Mouse (Mus musculus): ENCODE measurements around the gene Itpripl2. TPM values are rescaled to one million over a fixed set of nuclear protein-coding genes. Genes with fewer than 3 reads are reported as not detected.
A peak's percentile ranks its signal among the peaks of the same experiment; 100 is the strongest.

Itpripl2 gene
- total and polyA plus RNA-seq, 3 experiments, result 7.9 to 23.3 (median 19.0) TPM

- peaks cover 5% of the 10 kb centered on the region for H3K4me1 ChIP-seq (ENCODE audit: control insufficient read depth, insufficient read depth, low read length)
- DNase-seq, result peak in 1 of 2 experiments; percentile 21
- 54% methylated on average over 4 of the region's 4 CpGs for WGBS
- H3K9ac ChIP-seq (ENCODE audit: low read depth, low read length), result no peak overlapping the region
- H3K27ac ChIP-seq, result peak overlapping the region; percentile 38
- H3K36me3 ChIP-seq (ENCODE audit: control insufficient read depth, insufficient read depth, low read length), result no peaks in the 10 kb centered on the region
- no peaks in the 10 kb centered on the region for H3K79me2 ChIP-seq (replicated peaks; ENCODE audit: control insufficient read depth, insufficient read depth, low read length)
- H3K4me3 ChIP-seq, result no peak overlapping the region
- intact Hi-C loops (cut with DNase I), result no loop called here
- TF ChIP-seq POLR2A (IDR thresholded peaks at IDR 0.05; ENCODE audit: insufficient read depth, low read depth, low read length) (no peak), CTCF (IDR thresholded peaks at IDR 0.05) (no peak), EP300 (IDR thresholded peaks at IDR 0.05; ENCODE audit: insufficient read depth, low read depth, low read length) (no peak)
- no peaks in the 10 kb centered on the region; the same call in 1 of the 2 replicates for H3K27me3 ChIP-seq (ENCODE audit: control insufficient read depth, insufficient read depth, low read length)
Observed at GRCm38 (mm10) chr7:118503844-118504243, 12.1 kb upstream of the Itpripl2 start.

DNA sequence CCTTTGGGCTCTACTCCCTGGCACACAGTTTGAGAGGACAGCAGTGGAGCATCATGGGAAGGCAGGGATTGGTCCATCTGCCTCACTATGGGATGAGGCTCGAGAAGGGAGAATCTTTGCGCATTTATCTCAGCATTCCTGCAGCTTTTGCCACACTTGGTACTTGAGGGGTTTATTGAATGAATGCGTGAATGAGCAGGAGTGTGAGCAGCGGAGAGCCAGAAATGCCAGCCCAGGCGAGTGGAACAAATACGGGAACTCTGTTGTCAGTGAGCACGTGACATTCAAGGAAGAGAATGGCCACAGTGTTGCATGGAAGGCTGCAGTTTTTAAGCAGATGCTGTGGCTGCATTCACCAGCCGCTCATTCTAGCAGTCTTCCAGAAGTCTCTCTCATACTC lies 10.6 kb upstream of the Itpripl2 start:
- no peak for TF ChIP-seq EP300 (IDR thresholded peaks at IDR 0.05; ENCODE audit: insufficient read depth, low read depth, low read length)
- intact Hi-C loops (cut with DNase I), result no loop called here
- no peaks in the 10 kb centered on the region for H3K79me2 ChIP-seq (replicated peaks; ENCODE audit: control insufficient read depth, insufficient read depth, low read length)
- H3K36me3 ChIP-seq (ENCODE audit: control insufficient read depth, insufficient read depth, low read length), result no peaks in the 10 kb centered on the region
- H3K4me3 ChIP-seq, result no peak overlapping the region
- 88% methylated on average over 8 of the region's 8 CpGs for WGBS
- H3K27ac ChIP-seq, result no peak overlapping the region
- no peak overlapping the region for H3K9ac ChIP-seq (ENCODE audit: low read depth, low read length)
- no peaks in the 10 kb centered on the region; the same call in 1 of the 2 replicates for H3K27me3 ChIP-seq (ENCODE audit: control insufficient read depth, insufficient read depth, low read length)
- DNase-seq, result no peak
- peaks cover 5% of the 10 kb centered on the region for H3K4me1 ChIP-seq (ENCODE audit: control insufficient read depth, insufficient read depth, low read length)

GRCm38 (mm10) chr7:118499784-118500435 lies 8.1 kb upstream of the Itpripl2 start:
- H3K9ac ChIP-seq (ENCODE audit: low read depth, low read length), result no peak overlapping the region
- H3K4me3 ChIP-seq, result no peak overlapping the region
- WGBS, result 62% methylated on average over 7 of the region's 7 CpGs
- TF ChIP-seq CTCF (IDR thresholded peaks at IDR 0.05), result no peak
- TF ChIP-seq EP300 (IDR thresholded peaks at IDR 0.05; ENCODE audit: insufficient read depth, low read depth, low read length), result no peak
- TF ChIP-seq POLR2A (IDR thresholded peaks at IDR 0.05; ENCODE audit: insufficient read depth, low read depth, low read length), result no peak
- H3K4me1 ChIP-seq (ENCODE audit: control insufficient read depth, insufficient read depth, low read length), result peaks cover 5% of the 10 kb centered on the region
- H3K27ac ChIP-seq, result no peak overlapping the region
- no peak for DNase-seq
- no peaks in the 10 kb centered on the region for H3K36me3 ChIP-seq (ENCODE audit: control insufficient read depth, insufficient read depth, low read length)
- intact Hi-C loops (cut with DNase I), result no loop called here
- H3K27me3 ChIP-seq (ENCODE audit: control insufficient read depth, insufficient read depth, low read length), result no peaks in the 10 kb centered on the region; the same call in 1 of the 2 replicates
- no peaks in the 10 kb centered on the region for H3K79me2 ChIP-seq (replicated peaks; ENCODE audit: control insufficient read depth, insufficient read depth, low read length)

DNA sequence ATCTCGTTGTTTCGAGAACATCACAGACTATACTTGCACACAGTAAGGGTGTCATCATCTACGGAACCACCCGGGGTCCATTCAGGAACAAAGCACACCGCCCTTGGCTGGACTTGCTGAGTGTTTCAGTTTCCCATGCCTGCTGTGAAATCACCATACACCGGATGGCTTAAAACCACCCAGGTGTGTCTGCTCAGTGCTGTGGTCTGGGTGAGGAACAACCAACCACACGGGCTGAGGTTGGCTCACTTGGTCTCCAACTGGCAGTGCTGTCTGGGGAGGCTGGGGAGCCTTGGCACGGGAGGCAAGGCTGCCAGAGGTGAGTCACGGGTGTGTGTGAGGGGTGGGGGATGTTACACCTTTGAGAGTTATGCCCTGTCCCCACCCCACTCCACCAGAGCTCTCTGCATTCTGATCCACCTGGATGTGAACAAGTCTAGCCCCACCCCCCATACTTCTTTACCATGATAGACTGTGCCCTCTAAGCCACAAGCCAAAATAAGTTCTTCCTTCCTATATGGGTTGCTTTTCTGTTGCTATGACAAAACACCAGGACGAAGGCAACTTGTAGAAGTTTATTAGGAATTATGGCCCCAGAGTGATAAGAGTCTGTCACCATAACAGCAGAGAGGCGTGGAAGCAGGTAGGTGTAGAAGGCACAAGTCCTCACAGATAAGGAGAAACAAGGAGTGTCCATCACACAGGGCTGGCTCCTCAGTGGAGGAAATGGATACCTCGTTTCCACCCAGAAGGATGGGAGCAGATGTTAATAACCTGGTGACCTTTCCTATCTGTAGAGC lies 7.4 kb upstream of the Itpripl2 start:
- WGBS, result 83% methylated on average over 12 of the region's 12 CpGs

DNA sequence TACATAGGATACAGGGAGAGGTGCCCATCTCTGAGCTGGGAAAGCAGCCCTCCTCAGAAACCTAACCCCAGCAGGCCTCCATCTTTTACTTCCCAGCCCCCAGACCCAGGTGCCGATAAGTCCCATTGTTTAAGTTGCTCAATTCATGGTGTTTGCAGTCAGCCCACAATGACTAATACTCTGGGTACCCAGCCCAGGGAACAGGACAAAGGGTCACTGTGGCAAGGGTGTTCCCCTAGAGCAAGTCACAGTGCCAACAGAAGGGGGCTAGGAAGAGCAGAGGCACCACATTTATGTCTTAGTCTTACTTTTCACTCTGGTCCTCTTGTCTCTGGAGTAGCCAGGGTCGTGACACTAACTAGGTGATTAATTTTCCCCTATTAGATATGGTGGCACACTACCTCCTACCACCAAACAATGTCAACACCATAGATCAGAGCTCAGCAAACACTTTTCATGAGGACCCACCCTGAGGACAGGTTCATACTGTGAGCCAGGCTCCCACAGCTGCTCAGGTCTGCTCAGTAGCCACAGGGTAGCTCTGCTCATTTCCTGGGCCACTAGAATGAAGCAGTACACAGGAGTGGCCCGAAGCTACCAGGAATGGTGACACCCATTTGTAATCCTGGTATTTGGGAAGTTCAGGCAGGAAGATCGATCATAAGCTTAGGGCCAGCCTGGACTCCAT lies 3.3 kb upstream of the Itpripl2 start:
- 84% methylated on average over 4 of the region's 4 CpGs for WGBS
- TF ChIP-seq POLR2A (IDR thresholded peaks at IDR 0.05; ENCODE audit: insufficient read depth, low read depth, low read length) (no peak), EP300 (IDR thresholded peaks at IDR 0.05; ENCODE audit: insufficient read depth, low read depth, low read length) (no peak), CTCF (IDR thresholded peaks at IDR 0.05) (no peak)

More for the DNA sequence above, 7.4 kb upstream of the Itpripl2 start:
- no peak for DNase-seq
- TF ChIP-seq CTCF (IDR thresholded peaks at IDR 0.05) (no peak), POLR2A (IDR thresholded peaks at IDR 0.05; ENCODE audit: insufficient read depth, low read depth, low read length) (no peak), EP300 (IDR thresholded peaks at IDR 0.05; ENCODE audit: insufficient read depth, low read depth, low read length) (no peak)
- intact Hi-C loops (cut with DNase I), result no loop called here
- H3K9ac ChIP-seq (ENCODE audit: low read depth, low read length), result no peak overlapping the region
- no peaks in the 10 kb centered on the region; the same call in 1 of the 2 replicates for H3K27me3 ChIP-seq (ENCODE audit: control insufficient read depth, insufficient read depth, low read length)
- H3K36me3 ChIP-seq (ENCODE audit: control insufficient read depth, insufficient read depth, low read length), result no peaks in the 10 kb centered on the region
- H3K27ac ChIP-seq, result no peak overlapping the region
- no peak overlapping the region for H3K4me3 ChIP-seq
- no peaks in the 10 kb centered on the region for H3K79me2 ChIP-seq (replicated peaks; ENCODE audit: control insufficient read depth, insufficient read depth, low read length)
- peaks cover 4% of the 10 kb centered on the region for H3K4me1 ChIP-seq (ENCODE audit: control insufficient read depth, insufficient read depth, low read length)

More for the DNA sequence above, 3.3 kb upstream of the Itpripl2 start:
- H3K36me3 ChIP-seq (ENCODE audit: control insufficient read depth, insufficient read depth, low read length), result no peaks in the 10 kb centered on the region
- intact Hi-C loops (cut with DNase I), result no loop called here
- no peak for DNase-seq
- H3K9ac ChIP-seq (ENCODE audit: low read depth, low read length), result no peak overlapping the region
- H3K27ac ChIP-seq, result no peak overlapping the region
- H3K79me2 ChIP-seq (replicated peaks; ENCODE audit: control insufficient read depth, insufficient read depth, low read length), result peaks cover 2% of the 10 kb centered on the region; the same call in 1 of the 2 replicates
- no peak overlapping the region for H3K4me3 ChIP-seq
- H3K27me3 ChIP-seq (ENCODE audit: control insufficient read depth, insufficient read depth, low read length), result no peaks in the 10 kb centered on the region
- H3K4me1 ChIP-seq (ENCODE audit: control insufficient read depth, insufficient read depth, low read length), result peaks cover 4% of the 10 kb centered on the region; the same call in 1 of the 2 replicates
